In the genomic region with DNA sequence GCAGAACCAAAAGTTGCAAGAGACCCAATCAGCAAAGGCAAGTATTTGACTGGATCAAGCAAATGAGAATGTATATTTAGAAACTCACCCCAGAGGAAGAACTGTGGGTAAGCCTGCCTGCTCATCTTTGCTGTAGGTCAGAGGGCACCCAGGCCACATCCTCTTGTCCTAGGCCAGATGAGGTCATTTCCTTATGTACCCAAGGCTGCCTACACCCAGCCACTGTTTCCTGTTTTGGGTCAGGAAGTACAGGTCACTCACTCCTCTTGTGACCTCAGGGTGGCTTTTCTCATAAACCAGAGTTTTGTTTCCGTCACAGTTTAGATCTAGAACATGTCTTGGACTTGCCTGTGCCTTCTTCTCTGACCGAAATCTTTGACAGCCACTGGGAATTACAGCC, we compare ENCODE assay signal across 1 mouse cellular context.
TF ChIP-seq lines count a peak whose summit lies in the region.

No protein-coding gene starts in this region.

TF ChIP-seq in CH12.LX, 34 proteins besides CTCF, POLR2A, EP300 and RAD21 (continued from another document):
- TF ChIP-seq CHD1 (IDR thresholded peaks at IDR 0.05; ENCODE audit: low read depth, low read length) (no peak), E2F4 (IDR thresholded peaks at IDR 0.05; ENCODE audit: insufficient replicate concordance, low read depth, low read length) (0 out of 2 replicates have a peak, but pooled peaks have one; percentile 10), GABPA (IDR thresholded peaks at IDR 0.05; ENCODE audit: insufficient replicate concordance, low read depth, low read length) (no peak), ZMIZ1 (IDR thresholded peaks at IDR 0.05; ENCODE audit: low read depth, low read length) (no peak), MAFK (IDR thresholded peaks at IDR 0.05; ENCODE audit: insufficient replicate concordance, low read length) (no peak), JUN (IDR thresholded peaks at IDR 0.05; ENCODE audit: insufficient read depth, low read depth, low read length) (peak; percentile 88), PAX5 (IDR thresholded peaks at IDR 0.05; ENCODE audit: low read length) (no peak), KAT2A (IDR thresholded peaks at IDR 0.05; ENCODE audit: insufficient replicate concordance, low read length) (no peak), POLR2AphosphoS2 (IDR thresholded peaks at IDR 0.05; ENCODE audit: low read depth, low read length) (no peak), ZKSCAN1 (IDR thresholded peaks at IDR 0.05; ENCODE audit: borderline replicate concordance, low read depth, low read length) (no peak), MYC (IDR thresholded peaks at IDR 0.05; ENCODE audit: low read depth, low read length) (no peak), ZC3H11A (IDR thresholded peaks at IDR 0.05; ENCODE audit: low read depth, low read length) (no peak), ELF1 (IDR thresholded peaks at IDR 0.05; ENCODE audit: low read depth, low read length) (peak; percentile 83), NRF1 (IDR thresholded peaks at IDR 0.05; ENCODE audit: low read depth, low read length) (0 out of 2 replicates have a peak, but pooled peaks have one; percentile 8), MAZ (IDR thresholded peaks at IDR 0.05; ENCODE audit: low read depth, low read length) (no peak), RCOR1 (conservative IDR thresholded peaks at IDR 0.05; ENCODE audit: low read depth, low read length) (no peak), USF1 (IDR thresholded peaks at IDR 0.05; ENCODE audit: low read depth, low read length) (no peak), MEF2A (IDR thresholded peaks at IDR 0.05; ENCODE audit: borderline replicate concordance, low read depth, low read length) (peak; percentile 86; the same call in 1 of the 2 replicates), ZNF384 (IDR thresholded peaks at IDR 0.05; ENCODE audit: low read depth, low read length) (no peak), NELFE (IDR thresholded peaks at IDR 0.05; ENCODE audit: low read depth, low read length) (no peak), MAX (IDR thresholded peaks at IDR 0.05; ENCODE audit: low read length) (no peak), TBP (conservative IDR thresholded peaks at IDR 0.05; ENCODE audit: low read depth, low read length) (no peak), JUND (conservative IDR thresholded peaks at IDR 0.05; ENCODE audit: low read depth, low read length) (peak; percentile 77), SIN3A (IDR thresholded peaks at IDR 0.05; ENCODE audit: low read length) (no peak), UBTF (IDR thresholded peaks at IDR 0.05; ENCODE audit: low read depth, low read length) (no peak), CHD2 (IDR thresholded peaks at IDR 0.05; ENCODE audit: low read length) (no peak), TCF12 (IDR thresholded peaks at IDR 0.05; ENCODE audit: low read depth, low read length) (peak; percentile 22; the same call in 1 of the 2 replicates), HCFC1 (IDR thresholded peaks at IDR 0.05; ENCODE audit: low read depth, low read length) (peak; percentile 65), MXI1 (IDR thresholded peaks at IDR 0.05; ENCODE audit: low read depth, low read length) (no peak), SMC3 (IDR thresholded peaks at IDR 0.05; ENCODE audit: low read depth, low read length) (no peak), IRF4 (IDR thresholded peaks at IDR 0.05; ENCODE audit: low read depth, low read length) (peak; percentile 24; the same call in 1 of the 2 replicates), ETS1 (conservative IDR thresholded peaks at IDR 0.05; ENCODE audit: low read depth, low read length) (peak; percentile 77), BHLHE40 (IDR thresholded peaks at IDR 0.05; ENCODE audit: low read depth, low read length) (peak; percentile 76)
TF ChIP-seq in CH12.LX: peak in this region for 11.
